Mouse (Mus musculus): ENCODE data around the gene Samd15.

The Samd15 gene

GRCm38 (mm10) chr12:87230379-87230895 is 30.9 kb downstream of the Samd15 start:
- no peak for DNase-seq (ENCODE audit: low spot score)

GRCm38 (mm10) chr12:87236882-87237483 is 37.5 kb downstream of the Samd15 start:
- no peak for DNase-seq (ENCODE audit: low spot score)

GRCm38 (mm10) chr12:87238632-87239031 is 39.1 kb downstream of the Samd15 start, which contains the start of gene Noxred1:
TSS of gene Noxred1 (minus strand) at chr12:87238732.
- DNase-seq (ENCODE audit: low spot score): no peak

GRCm38 (mm10) chr12:87250161-87250560 is 50.6 kb downstream of the Samd15 start:
- DNase-seq (ENCODE audit: low spot score): no peak

- no peak for DNase-seq (ENCODE audit: low spot score)
These were observed 54.4 kb downstream of the Samd15 start for GRCm38 (mm10) chr12:87253878-87254277.

DNA sequence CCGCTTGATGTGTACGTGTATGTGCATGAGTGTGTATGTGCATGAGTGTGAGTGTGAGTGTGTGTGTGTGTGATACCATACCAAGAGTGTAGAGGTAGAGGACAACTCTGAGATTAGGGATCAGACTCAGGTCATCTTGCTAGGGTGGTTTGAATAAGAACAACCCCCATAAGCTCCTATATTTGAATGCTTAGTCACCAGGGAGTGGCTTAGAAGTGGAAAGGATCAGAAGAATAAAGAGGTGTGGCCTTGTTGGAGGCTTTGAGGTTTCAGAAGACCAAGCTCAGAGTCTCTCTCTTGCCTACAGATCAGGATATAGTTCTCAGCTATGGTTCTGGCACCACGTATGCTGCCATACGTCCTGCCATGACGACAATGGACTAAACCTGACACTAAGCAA is 57.1 kb downstream of the Samd15 start:
- DNase-seq (ENCODE audit: low spot score): no peak

- DNase-seq (ENCODE audit: low spot score): no peak
These were observed 61.0 kb downstream of the Samd15 start for GRCm38 (mm10) chr12:87260562-87260961.

Data from T-cell, adult 2 months (primary cell).